Mouse (Mus musculus) lung, adult 2 months (tissue): ENCODE results near the gene Wasf2.

Experiments
- CTCF ChIP-seq: fragments of 200-500 bp; IDR thresholded peaks from 2 replicates; pipeline ENCODE4 v1.5.1; 2011; ENCODE audit warnings: mild to moderate bottlenecking, low read length, control low read depth; ENCODE audit not compliant: insufficient read depth
- POLR2A ChIP-seq: fragments of 200-500 bp; IDR thresholded peaks from 2 replicates; pipeline ENCODE4 v1.6.1; 2011; ENCODE audit warnings: low read depth, mild to moderate bottlenecking, control low read depth, low read length, borderline replicate concordance; ENCODE audit errors: extremely low read depth

DNA sequence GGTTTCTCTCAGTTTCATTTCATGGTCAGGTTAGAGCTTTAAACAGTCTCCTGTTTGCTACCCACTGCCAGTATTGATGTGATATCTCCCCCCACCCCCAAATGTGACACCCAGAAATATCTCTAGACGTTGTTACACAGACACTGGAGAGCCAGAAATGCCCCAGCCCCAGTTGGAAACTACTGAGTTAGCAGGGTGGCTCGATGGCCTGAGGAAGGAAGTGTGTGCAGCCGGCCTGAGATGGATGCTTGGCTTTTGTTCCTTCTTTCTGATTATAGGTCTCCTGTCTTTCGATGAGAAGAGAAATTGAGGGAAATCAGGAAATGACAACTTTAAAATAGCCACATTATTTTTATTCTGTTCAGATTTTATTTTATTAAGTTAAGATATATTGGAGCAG lies 8.7 kb downstream of the Wasf2 start:
- TF ChIP-seq CTCF = no peak
- no peak for TF ChIP-seq POLR2A
